23 mouse cellular contexts compared by ENCODE assay signal in the genomic region with DNA sequence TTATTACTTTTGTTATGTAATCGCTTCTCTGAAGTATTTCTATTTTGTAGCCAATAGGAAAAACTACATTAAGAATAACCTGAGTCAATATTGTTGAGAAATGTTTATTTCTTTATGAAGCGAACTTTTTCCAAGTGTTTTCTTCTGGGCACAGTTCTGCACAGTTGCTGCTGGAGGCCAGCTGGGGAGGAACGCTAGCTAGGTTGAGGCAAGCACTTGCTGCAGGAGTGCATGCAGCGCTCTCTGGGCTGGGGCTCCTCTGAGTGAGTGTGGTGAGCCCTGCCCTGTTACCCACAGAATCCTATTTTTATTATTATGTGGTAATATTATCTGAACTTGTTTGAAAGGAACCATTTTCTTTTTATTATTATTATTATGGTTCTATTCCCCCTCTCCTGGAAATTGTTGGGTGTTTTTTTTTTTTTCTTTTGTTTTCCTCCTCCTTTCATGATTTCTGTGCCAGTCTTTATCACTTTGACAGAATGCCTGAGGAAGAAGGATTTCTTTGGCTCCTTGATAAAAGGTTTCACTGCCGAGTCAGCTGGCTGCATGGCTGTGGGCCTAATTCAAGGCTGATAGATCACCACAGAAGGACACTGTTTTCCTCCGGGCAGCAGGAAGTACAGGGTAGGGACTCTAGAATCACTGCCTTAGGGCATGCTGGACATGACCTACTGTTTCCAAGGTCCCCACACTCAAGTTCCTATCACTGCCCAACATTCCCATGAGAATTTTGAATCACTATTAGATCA.
A peak's percentile ranks its signal among the peaks of the same experiment; 100 is the strongest.
DNase-seq lines count a peak whose midpoint lies in the region; ATAC-seq and TF ChIP-seq lines count a peak whose summit lies in the region.
"Had no signal": no experiment of that assay in that cellular context is flagged by ENCODE, and none has a peak within 500 bp of the region (broad histone marks: within the 10 kb centered on the region; RNA-seq: fewer than 3 reads in every experiment).

No protein-coding gene starts in this region.

- H3K36me3 ChIP-seq in hindbrain, embryonic 16.5 days (ENCODE audit: control insufficient read depth, insufficient read depth, low read length), result no peaks in the 10 kb centered on the region
- H3K36me3 ChIP-seq in hindbrain, embryonic 14.5 days (replicated peaks; ENCODE audit: control insufficient read depth, insufficient read depth), result no peaks in the 10 kb centered on the region
- H3K36me3 ChIP-seq: embryonic facial prominence, embryonic 12.5 days; heart, embryonic 12.5 days; kidney, embryonic 15.5 days; liver, embryonic 13.5 days had no signal

- H3K4me1 ChIP-seq in hindbrain, embryonic 16.5 days (ENCODE audit: control insufficient read depth, insufficient read depth, low read depth, low read length), result no peaks in the 10 kb centered on the region
- no peaks in the 10 kb centered on the region for H3K4me1 ChIP-seq in hindbrain, embryonic 14.5 days (replicated peaks; ENCODE audit: control insufficient read depth, insufficient read depth, low read length)
- H3K4me1 ChIP-seq: embryonic facial prominence, embryonic 12.5 days; hindbrain, embryonic 10.5 days; kidney, embryonic 15.5 days; liver, embryonic 13.5 days had no signal

- peak; percentile 10 for DNase-seq in adrenal gland, adult 8-10 months
- DNase-seq in adrenal gland, postnatal 4 days (ENCODE audit: low spot score in 2 of 2), result no peak
- no peak for DNase-seq in hindbrain, embryonic 14.5 days (ENCODE audit: low spot score)
- peak; percentile 37 for DNase-seq in Muller cell, postnatal 12 days (ENCODE audit: inconsistent ontology term)
- DNase-seq in brain, embryonic 14.5 days (ENCODE audit: low read depth), result peak; percentile 54
- DNase-seq in kidney, adult 11 months, result no peak
- DNase-seq in spleen, postnatal 10 days (ENCODE audit: low spot score in 2 of 2), result no peak
- DNase-seq: cerebellum, adult 8-10 months; gastrocnemius, postnatal 10 days; heart, postnatal 10 days; kidney, postnatal 4 days; liver, embryonic 13.5 days; lung, adult 2 months; lung, postnatal 14 days; right cerebral cortex, postnatal 14 days had no signal

- H3K27ac ChIP-seq in hindbrain, embryonic 16.5 days (ENCODE audit: low read depth, low read length), result no peak overlapping the region
- H3K27ac ChIP-seq in hindbrain, embryonic 14.5 days, result no peak overlapping the region
- H3K27ac ChIP-seq: embryonic facial prominence, embryonic 12.5 days; hindbrain, embryonic 10.5 days; kidney, embryonic 15.5 days; liver, embryonic 13.5 days had no signal

- no peak for TF ChIP-seq POLR2A in brain, embryonic 14.5 days (IDR thresholded peaks at IDR 0.05; ENCODE audit: borderline replicate concordance, extremely low read depth, insufficient read depth, insufficient read length, poor library complexity, severe bottlenecking)

- no peak overlapping the region for H3K4me2 ChIP-seq in hindbrain, embryonic 16.5 days (ENCODE audit: low read length)
- H3K4me2 ChIP-seq in hindbrain, embryonic 14.5 days (replicated peaks), result no peak overlapping the region
- H3K4me2 ChIP-seq: embryonic facial prominence, embryonic 12.5 days; heart, embryonic 12.5 days; kidney, embryonic 15.5 days; liver, embryonic 13.5 days; midbrain, embryonic 11.5 days had no signal

- no peak for TF ChIP-seq CTCF in brain, embryonic 14.5 days (IDR thresholded peaks at IDR 0.05; ENCODE audit: borderline replicate concordance, extremely low read depth, insufficient read depth, insufficient read length)

- H3K9me3 ChIP-seq in hindbrain, embryonic 16.5 days (ENCODE audit: control insufficient read depth, low read length), result no peaks in the 10 kb centered on the region
- no peaks in the 10 kb centered on the region for H3K9me3 ChIP-seq in hindbrain, embryonic 14.5 days (ENCODE audit: control insufficient read depth, low read length)
- H3K9me3 ChIP-seq: embryonic facial prominence, embryonic 12.5 days; heart, embryonic 12.5 days; hindbrain, embryonic 10.5 days; kidney, embryonic 15.5 days; liver, embryonic 13.5 days had no signal

- H3K9ac ChIP-seq in hindbrain, embryonic 16.5 days (ENCODE audit: low read depth, low read length), result no peak overlapping the region
- no peak overlapping the region for H3K9ac ChIP-seq in hindbrain, embryonic 14.5 days
- H3K9ac ChIP-seq: embryonic facial prominence, embryonic 12.5 days; heart, embryonic 12.5 days; kidney, embryonic 15.5 days; liver, embryonic 13.5 days had no signal

- 65% methylated on average over 6 of the region's 6 CpGs for WGBS in hindbrain, embryonic 16.5 days
- 72% methylated on average over 6 of the region's 6 CpGs for WGBS in hindbrain, embryonic 14.5 days

- no peak overlapping the region for H3K4me3 ChIP-seq in hindbrain, embryonic 16.5 days (ENCODE audit: low read length)
- no peak overlapping the region for H3K4me3 ChIP-seq in hindbrain, embryonic 14.5 days (replicated peaks; ENCODE audit: low read length)
- H3K4me3 ChIP-seq: embryonic facial prominence, embryonic 12.5 days; heart, embryonic 12.5 days; hindbrain, embryonic 10.5 days; kidney, embryonic 15.5 days; liver, embryonic 13.5 days had no signal

- ATAC-seq in hindbrain, embryonic 16.5 days, result peak; percentile 52; the same call in 1 of the 2 replicates
- ATAC-seq in hindbrain, embryonic 14.5 days (ENCODE audit: low FRiP score), result no peak
- ATAC-seq: CD4-positive, CD25-positive, alpha-beta regulatory T cell, adult 4 months; inflammation-experienced regulatory T-cells, adult 6 months had no signal

- no peaks in the 10 kb centered on the region for H3K27me3 ChIP-seq in hindbrain, embryonic 16.5 days (replicated peaks; ENCODE audit: control insufficient read depth, insufficient read depth, low read length)
- H3K27me3 ChIP-seq in hindbrain, embryonic 14.5 days (ENCODE audit: control insufficient read depth, insufficient read depth, low read length), result no peaks in the 10 kb centered on the region
- H3K27me3 ChIP-seq: embryonic facial prominence, embryonic 12.5 days; heart, embryonic 12.5 days; kidney, embryonic 15.5 days; liver, embryonic 13.5 days had no signal

Comparison
In these comparisons a context has a peak if more than half of its experiments do, and no peak if none do; other contexts are left out.
1. DNase-seq: peak in adrenal gland, adult 8-10 months (single experiment), Muller cell, postnatal 12 days (single experiment) and brain, embryonic 14.5 days (single experiment); none in adrenal gland, postnatal 4 days (0 of 2), hindbrain, embryonic 14.5 days (single experiment), kidney, adult 11 months (single experiment) and spleen, postnatal 10 days (0 of 2).